Mouse (Mus musculus) ES-E14 (cell line): Measurements from ENCODE around the gene Gtf2h4.

Source experiments
- CHD2 ChIP-seq: IDR thresholded peaks from 2 replicates; pipeline ENCODE4 v1.6.1; 2014; ENCODE audit warnings: mild to moderate bottlenecking, low read depth, low read length, inconsistent platforms
- HCFC1 ChIP-seq: IDR thresholded peaks from 2 replicates; pipeline ENCODE4 v1.6.1; 2012; ENCODE audit warnings: low read length, inconsistent platforms, borderline replicate concordance; ENCODE audit not compliant: insufficient read depth
- ZNF384 ChIP-seq: IDR thresholded peaks from 2 replicates; pipeline ENCODE4 v1.6.1; 2012; ENCODE audit warnings: low read depth, low read length, inconsistent platforms

GRCm38 (mm10) chr17:35649429-35649828 is 24.1 kb downstream of the Gtf2h4 start:
- TF ChIP-seq HCFC1 (no peak), ZNF384 (no peak), CHD2 (no peak)
